Mouse (Mus musculus): ENCODE data around the gene Cdpf1.

Gene Cdpf1

DNA sequence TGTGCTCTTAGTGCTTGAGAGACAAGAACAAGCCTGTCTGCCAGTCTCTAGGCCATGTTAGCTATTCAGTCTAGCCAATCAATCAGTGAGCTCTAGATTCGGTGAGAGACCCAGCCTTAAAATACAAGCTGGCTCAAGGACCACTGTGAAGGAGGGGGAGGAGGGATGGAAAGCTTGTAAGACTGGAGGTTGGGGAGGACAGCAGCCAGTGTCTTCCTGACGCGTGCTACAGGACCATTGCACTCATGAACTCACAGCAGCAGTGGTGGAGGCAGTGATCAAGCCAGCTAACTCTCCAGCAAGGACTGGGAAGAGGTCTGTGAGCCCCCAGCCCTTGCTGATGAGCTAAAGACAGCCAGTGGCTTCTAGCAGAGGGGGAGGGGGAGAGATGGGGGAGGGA, 46.5 kb downstream of the Cdpf1 start:
- DNase-seq (ENCODE audit: low spot score in 2 of 2), result no peak

DNA sequence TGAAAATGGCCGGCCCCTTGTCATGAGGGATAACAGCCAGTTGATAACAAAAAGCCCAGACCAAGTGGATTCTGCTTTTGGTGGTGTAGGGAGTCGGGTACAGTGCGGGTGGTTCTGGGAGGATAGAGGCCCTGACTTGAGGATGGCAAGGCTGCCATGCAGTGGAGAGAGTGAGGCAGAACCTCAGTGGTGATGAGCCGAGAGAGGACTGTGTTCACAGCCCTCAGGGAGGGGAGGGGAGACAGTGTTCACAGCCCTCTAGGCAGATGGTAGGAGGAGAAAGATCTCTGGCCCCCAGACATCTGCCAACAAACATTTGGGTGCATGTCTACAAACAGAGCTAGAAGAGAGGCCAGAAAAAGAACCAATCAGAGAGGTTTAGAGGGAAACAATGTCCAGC, 48.7 kb downstream of the Cdpf1 start:
- no peak for DNase-seq (ENCODE audit: low spot score in 2 of 2)

DNA sequence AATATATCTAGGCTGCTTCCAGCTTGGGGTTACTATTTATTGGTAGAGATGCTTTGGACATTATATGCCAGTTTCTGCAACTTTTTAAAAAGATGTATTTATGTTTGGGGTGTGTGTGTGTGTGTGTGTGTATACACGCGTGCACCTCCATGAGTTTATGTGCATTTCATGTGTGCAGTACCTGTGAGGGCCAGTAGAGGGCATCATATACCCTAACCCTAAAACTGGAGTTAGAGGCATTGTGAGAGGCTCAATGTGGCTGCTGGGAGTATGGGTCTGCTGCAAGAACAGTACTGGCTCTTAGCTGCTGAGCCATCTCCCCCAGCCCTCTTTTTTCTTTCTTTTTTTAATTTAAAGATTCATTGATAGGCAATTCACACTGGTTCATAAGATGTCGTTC, 53.7 kb downstream of the Cdpf1 start:
- no peak for DNase-seq (ENCODE audit: low spot score in 2 of 2)

Measured in natural killer cell, adult 2 months (primary cell).